Mouse (Mus musculus) MEL-GATA-1-ER (cell line): Measurements from ENCODE around the gene Afap1l2.

Experiments used
- DNase-seq: peaks from one replicate; pipeline ENCODE4 v3.0.0-alpha.2; 2012; ENCODE audit warnings: low read depth; ENCODE audit errors: extremely low read depth

Afap1l2 gene

DNA sequence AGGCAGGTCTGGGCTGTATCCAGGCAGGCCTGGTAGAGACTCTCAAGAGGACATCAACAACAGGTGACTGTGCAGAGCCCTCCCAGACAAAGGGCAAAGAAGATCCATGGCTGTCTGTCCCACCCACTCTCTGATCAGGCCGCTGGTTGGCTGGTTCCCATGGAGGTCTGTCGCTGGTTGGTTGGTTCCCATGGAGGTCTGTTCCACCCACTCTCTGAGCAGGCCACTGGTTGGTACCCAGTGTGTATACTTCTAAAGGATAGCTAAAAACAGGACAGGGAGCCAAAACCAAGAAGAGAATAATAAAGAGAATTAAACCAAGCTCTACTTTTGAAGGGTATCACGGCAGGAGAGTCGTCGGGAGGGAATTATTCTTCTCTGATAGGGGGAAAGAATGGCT, 31.5 kb downstream of the Afap1l2 start:
- DNase-seq, result no peak

DNA sequence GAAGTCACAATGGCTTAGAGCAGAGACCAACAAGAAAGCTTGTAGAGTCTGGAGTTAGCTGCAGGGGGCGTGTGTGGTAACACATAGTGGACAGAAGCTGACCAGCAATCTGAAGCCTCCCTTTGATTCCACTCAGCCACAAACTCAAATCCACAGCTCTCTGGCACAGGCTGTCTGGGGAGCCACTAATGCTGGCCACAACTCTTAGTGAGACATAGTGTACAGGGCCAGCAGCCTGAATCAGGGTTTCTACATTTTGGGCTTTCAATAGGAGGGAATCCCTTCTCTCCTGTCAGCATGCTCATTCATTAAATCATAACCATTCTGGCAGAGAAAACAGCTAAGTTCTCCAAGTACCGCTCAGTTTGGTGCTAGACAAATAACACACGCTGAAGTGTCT, 32.5 kb downstream of the Afap1l2 start:
- no peak for DNase-seq

DNA sequence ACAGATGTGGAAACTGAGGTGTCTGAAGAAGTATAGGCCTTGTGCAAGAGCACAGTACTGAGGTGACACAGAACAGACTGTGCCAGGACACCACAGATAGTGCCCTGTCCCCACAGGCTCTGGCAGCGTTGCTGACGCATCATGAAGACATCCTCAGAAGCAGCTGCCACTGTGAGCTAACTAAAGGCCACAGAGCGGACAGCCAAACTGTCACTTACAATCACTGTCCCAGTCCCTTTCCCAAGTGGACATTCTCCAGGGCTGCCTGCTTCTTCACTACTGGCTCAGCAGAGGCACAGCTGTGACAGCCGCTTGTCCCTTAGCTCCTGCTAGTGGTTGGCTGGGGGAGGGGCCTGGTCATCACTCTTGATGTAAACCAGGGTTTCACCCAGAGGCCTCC, 33.9 kb downstream of the Afap1l2 start:
- no peak for DNase-seq

DNA sequence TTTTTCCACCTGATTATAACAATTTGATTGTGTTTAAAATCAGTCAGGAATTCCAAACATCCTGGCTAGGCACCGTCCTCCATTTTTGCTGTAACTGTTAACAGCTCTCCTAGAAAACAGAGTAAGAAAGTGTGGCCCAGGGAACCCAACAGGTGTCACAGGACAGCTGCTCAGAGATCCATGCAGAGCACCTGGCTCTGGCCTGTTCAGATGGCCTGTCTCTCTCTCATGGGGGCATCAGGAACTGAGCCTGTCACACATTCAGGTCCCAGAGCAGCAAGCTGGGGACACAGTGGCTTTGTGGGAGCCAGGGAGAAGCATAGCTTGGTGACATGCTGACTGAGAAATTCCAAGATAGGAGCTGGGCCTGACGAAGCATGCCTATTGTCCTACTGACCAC, 35.3 kb downstream of the Afap1l2 start:
- no peak for DNase-seq

DNA sequence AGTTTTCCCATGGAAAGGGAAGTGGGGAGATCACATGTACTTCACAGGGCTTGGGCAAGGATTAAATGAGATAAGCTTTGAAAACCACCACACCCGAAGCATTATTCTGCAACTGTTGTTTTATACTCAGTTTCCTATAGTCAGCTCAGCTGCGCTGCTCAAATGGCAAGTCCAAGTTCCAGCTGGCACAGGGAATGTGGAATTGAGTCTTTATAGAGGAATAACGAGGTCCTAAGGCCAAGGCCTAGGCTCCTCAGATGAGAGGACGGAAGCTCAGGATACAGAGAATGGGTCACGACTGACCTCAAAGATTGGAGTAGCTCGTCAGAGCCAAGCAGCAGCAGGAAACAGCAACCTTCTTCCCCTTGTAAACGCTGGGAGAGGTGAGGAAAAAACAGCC, 36.7 kb downstream of the Afap1l2 start:
- no peak for DNase-seq

DNA sequence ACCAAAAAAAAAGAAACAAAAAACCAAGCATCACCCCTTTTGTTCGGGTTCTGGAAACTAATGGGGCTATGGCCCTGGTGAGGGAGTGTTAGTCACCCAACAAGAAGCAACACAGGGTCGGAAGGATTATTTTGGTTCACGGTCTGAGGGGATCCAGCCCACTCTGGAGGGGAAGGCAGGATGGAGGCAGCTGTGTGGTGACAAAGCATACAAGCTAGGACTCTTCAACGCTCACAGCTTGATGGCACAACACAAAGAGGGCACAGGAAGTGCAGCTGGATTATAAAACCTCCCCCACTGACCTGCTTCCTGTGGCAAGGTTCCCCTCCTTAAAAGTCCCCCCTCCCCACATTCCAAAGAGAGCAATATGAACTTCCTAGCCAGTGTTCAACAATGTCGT, 44.2 kb downstream of the Afap1l2 start:
- no peak for DNase-seq

DNA sequence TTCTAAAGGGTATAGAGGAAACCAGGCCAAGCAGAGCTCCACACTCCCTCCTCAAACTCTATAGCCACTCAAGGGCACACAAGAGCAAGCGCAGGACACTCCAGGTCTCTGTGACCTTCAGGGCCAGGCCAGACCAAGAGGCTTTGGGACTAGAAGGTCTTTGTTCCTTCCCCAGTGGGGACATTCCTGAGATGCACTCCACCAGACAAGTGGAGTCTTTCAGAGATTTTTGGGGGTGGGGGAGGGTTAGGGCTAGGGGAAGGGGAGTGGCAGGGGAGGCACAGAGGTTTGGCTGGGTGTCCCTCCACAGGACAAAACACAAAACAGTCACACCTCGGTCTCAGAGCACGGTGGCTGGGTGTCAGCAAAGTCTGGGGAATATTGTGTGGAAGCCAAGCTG, 48.4 kb downstream of the Afap1l2 start:
- no peak for DNase-seq

DNA sequence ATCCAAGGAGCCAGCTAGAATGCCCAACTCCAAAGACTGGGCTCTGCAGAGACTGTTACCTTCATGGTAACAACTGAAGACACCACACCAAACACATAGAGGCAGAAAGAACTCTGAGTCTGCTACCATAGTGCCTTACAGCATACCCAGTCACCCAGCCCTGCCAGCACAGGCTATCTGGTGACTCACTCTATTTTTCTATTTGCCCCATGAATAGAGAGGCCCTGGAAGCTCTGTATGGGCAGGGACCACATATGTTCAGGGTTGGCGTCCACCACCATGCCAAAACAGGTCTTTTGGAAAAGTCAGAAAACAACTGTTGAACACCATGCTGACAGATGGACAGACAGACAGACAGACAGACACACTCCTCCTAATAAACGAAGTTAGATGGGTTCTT, 49.0 kb downstream of the Afap1l2 start:
- no peak for DNase-seq

DNA sequence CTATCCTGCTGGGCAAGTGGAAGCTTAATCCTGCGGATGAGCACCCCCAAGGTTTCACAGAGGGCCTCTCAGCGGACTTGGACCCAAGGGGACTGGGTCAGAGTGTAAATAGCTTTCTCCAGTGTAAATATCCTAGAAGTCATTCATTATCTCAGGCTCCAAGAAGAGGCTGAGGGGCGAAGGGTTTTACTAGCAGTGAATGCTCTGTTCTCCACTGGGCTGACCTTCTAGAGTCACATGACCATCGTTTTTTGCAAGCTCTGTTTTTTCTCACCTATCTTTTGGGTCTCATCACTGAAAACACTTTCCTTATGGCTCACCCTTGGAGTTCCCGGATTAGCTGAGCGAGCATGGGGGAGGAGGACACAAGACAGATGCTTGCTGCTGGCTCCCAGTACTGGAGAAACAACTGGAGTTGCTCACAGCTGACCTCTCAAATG, 49.4 kb downstream of the Afap1l2 start:
- DNase-seq, result no peak

DNA sequence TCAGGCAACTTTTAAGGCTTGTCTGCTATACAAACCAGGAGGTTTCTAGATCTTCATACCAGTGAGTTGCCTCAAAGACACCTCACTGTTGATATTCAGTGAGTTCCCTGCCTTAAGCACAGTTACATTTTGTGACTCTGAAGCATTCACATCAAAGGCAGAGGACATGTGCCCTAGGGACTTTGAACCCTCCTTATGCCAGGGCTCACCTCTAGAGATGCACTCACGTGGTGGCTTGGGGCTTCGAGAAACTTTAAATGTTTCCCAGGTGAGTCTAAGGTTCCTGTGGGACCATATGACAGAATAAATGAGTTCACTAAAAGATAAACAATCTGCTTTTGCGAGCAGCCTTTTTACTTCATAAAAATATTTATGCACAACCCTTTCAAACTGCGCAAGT, 50.0 kb downstream of the Afap1l2 start:
- DNase-seq, result no peak

DNA sequence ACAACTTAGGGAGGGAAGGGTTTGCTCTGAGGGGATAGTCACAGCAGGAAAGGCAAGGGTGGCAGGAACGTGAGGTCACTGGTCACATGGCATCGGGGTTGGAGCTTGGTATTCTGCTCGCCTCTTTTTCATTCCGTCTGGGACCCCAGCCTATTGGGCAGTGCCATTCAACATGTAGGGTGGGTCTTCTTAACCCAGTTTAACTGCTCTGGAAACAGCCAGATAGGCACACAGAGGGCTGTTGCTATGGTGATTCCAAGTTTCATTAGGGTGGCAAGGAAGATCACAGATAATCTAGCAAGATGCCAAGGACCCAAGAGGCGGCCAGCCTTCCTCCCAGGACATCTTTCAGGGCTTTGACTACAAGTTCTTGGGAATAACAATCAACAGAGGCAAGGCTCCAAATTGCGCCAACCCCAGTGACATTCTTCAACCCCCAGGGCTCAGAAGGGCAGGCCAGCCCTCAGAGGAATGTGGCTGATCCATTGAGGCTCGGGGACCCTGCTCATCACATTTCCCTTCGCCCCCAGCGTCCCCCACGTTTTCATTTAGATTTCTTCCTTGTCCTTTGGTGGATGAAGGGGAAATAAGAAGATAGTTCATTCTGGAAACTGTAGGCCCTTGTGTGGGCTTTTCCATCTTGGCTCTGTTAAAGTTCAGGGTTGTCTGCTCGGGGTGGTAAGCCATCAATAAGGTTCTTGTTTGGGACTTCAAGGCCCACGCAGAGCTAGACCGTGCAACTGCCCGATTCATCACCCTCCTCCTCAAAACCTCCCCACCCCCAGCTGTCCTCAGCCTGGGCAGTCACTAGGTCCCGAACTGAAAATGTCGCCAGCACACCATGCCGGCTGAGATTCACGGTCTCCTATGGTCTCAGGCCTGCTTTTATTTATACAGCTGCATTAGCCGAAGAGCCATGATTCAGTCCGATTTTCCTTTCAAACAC, 52.2 kb downstream of the Afap1l2 start:
- no peak for DNase-seq

DNA sequence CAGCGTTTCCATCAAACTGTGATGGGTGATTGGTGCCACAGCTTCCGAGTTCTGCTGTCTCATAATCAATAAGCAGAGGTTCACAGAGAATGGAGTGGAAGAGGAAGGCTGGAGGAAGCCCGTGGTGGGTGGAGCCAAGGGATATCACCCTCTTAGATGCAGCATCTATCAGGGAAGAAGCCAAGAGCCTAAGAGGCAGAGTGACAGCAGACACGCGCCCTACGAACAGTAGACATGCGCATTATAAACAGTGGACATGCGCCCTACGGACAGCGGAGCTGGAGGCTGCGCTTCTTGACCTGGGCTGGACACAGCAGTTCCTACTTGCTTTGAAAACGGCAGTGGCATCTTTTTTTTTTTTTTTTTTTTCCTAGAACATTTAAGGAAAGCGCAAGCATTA, 53.2 kb downstream of the Afap1l2 start:
- DNase-seq, result no peak

DNA sequence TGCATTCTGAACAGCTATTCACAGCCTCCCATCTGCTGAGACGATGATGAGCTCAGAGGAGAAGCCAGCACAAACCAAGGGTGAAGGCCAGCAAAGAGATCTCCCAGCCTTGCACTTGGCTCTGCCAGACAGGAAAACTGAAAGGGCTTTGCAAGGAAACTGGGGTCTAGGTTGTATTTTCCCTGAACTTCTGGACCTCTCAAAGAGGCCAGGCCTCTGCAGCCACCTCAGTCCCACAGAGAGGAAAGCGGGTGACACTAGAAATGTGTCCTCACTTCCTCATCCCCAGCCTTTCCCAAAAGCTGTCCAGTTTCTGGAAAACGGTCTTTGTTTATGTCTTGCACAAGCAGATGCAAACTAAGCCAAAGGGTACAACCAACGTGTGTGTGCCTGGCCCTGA, 54.2 kb downstream of the Afap1l2 start:
- DNase-seq, result no peak

DNA sequence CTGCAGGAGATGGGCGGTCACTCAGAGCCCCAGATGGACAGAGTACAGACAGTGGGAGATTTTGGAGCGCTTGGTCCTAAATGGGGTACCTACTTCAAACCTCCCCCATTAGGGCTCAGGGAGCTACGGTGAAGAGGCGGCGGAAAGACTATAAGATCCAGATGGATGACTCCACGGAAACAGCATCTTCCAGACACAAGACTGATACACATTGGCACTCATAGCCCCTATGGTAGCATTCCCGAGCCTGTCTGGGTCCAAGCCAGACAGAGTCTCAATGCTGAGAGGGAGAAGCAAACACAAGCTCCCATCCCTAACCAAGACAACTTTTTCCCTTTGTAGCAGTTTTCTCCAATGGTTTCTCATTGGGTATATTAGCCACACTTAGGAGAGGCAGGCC, 57.2 kb downstream of the Afap1l2 start:
- DNase-seq, result no peak

DNA sequence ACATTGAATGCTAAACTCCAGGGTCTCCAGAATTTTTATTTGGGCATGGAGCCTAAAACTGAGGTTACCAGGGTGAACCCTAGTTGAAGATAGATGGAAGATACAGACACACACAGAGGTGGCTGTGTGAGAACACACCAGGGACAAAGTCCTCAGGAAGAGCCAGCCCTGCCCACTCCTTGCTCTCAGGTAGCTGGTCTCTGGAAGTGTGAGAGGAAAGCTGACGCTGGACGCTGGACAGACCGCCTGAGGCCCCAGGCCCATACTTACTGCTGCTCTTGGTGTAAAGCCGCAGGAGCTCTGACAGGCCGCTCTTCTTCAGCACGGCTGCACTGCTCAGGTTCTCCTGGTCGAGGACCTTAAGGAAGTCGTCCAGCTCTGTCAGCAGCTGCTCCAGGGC, 58.2 kb downstream of the Afap1l2 start:
- no peak for DNase-seq

DNA sequence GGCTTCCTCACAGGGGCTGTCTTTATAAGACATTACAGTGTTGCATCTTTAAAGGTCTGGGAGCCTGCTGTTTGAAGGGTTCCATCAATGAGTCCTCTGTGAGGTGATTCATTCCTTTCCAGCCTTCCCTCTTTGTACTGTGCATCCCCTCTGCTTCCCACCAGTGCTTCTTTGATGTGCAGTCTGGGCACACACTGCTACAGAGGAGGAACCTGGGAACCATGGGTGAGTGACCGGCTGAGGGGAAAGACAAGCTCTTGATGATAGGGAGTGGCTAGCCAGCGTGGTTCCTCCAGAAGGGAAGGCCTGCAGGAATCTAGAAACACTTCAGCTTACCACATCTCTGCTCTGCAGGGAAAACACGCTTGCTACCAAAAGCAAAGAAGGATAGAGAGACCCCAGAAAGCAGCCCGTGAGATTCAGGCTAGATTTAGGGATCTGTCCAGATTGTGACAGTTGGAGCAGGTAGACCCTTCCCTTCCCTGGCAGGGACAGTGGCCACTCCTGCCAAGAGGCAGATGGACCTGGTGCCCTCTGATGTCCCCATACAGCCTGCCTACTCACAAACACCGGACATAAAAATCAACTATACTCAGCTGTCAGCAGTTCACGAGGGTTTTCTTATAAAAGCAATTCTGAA, 59.9 kb downstream of the Afap1l2 start:
- DNase-seq, result no peak

DNA sequence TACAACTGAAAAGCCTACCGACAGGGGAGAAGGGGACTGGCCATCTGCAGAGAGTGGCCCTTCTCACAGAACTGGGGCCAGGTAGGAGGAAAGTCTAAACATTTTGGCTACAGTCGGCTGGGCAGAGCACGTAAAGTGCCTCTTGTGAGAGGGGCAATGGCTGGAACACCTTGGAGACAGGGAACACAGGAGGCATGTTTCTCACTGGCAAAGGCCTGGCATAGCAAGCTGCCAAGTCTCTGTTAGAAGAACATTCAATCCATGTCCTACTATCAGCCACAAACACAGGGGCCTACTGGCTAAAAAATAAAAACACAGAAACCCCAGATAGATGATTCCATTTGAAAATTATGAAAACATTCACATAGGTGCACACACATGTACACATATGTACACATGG, 61.3 kb downstream of the Afap1l2 start:
- DNase-seq, result no peak

DNA sequence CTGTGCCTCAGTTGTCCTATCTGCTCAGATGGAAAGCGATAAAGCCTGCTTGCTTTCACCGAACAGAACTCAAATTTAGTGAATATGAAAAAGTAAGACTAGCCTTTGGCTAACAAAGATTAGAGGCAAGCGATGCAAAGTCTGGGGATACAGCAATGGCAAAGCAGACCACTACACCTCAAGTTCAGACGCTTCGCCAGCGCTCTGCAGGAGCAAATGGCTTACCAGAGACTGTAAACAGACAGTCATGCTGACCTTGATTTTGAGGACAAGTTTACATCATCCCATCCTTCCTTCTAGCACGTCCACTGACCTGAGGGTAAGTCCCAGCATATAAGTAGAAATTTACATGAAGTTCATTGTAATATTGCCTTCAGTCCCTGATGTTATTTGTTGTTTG, 61.8 kb downstream of the Afap1l2 start:
- no peak for DNase-seq

DNA sequence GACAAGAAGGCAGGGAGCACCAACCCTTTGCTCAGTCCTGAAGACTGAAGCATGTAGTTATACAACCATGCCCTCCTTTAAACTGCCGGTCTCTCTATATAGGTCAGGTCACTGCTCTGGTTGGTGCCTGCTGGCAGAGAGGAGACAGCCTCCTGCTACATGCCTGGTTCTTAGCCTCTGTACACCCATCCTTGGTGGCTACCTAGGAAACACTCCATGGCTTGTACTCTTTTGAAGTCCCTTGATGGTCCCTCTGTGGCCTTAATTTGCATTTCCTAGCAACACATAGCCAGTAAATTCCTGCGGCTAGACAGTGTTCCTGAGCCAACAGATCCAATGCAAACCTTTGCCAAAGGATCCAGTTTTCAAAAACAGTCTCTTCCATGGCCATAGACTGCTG, 62.4 kb downstream of the Afap1l2 start:
- DNase-seq, result no peak

DNA sequence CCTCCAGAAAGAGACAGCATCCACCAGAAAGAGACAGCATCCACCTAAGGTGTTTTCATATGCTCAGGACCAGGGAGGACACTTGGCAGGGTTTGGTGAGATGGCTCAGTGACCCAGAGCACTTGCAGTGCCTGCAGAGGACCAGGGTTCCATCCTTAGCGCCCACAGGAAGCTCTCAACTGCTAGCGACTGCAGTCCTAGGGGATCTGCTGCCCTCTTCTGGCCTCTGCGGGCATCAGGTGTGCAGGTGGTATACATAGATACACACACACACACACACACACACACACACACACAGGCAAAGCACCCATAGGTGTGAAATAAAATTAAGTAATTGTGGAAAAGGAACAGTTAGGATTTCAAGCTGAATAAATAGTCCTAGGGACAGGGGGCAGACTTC, 63.2 kb downstream of the Afap1l2 start:
- DNase-seq, result no peak

DNA sequence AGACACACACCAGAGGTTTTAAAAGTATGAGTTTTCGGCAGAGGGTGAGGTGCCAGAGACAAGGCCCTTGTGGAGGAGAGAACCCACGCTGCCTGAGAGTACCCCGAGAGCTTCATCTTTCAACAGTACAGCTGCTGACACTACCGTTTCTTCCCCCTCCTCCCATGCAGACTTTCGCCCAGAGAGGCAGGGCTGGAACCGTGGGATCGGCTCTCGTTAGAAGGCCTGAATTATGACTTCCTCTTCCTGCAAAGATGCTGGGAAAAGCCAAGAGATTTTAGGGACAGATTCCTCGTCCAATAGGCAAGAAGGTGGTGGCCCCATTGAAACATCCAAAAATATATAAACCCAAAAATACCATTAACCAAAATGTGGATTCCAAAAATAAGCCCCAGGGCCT, 63.8 kb downstream of the Afap1l2 start:
- no peak for DNase-seq

DNA sequence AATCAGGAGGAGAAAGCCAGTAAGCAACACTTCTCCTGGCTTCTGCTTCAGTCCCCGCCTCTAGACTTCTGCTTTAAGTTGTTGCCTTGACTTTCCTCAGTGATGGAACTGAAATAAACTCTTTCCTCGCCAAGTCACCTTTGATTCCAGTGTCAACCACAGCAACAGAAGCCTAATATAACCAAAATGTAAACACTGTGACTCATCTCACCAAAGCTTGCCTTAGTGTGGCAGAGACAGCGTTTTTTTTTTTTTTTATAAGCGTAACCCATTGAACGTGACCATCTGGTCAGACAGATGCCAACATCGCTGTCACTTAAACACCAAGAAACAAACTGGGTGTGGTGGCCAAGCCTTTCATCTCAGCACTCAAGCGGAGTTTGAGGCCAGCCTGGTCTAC, 65.8 kb downstream of the Afap1l2 start:
- no peak for DNase-seq

DNA sequence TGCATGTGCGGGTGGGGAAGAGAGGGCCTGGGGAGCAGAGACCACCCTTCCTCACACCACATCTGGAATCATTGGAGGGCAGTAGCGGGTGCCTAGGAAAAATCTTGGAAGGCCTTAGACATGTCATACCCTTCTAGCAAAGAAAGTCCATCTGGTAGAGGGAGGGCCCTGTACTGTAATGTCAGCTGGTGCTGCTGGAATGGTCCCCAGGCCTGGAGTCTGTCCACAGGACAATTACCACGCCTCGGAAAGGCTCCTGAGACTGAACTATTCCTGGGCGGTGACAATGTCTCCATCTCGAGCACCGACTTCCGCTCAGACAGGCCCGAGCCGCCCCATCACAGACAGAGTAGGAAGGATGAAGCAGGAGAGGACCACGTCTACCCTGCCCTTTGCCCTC, 67.5 kb downstream of the Afap1l2 start:
- no peak for DNase-seq
